Comparison of ENCODE assay signal across 8 mouse cellular contexts in the genomic region with DNA sequence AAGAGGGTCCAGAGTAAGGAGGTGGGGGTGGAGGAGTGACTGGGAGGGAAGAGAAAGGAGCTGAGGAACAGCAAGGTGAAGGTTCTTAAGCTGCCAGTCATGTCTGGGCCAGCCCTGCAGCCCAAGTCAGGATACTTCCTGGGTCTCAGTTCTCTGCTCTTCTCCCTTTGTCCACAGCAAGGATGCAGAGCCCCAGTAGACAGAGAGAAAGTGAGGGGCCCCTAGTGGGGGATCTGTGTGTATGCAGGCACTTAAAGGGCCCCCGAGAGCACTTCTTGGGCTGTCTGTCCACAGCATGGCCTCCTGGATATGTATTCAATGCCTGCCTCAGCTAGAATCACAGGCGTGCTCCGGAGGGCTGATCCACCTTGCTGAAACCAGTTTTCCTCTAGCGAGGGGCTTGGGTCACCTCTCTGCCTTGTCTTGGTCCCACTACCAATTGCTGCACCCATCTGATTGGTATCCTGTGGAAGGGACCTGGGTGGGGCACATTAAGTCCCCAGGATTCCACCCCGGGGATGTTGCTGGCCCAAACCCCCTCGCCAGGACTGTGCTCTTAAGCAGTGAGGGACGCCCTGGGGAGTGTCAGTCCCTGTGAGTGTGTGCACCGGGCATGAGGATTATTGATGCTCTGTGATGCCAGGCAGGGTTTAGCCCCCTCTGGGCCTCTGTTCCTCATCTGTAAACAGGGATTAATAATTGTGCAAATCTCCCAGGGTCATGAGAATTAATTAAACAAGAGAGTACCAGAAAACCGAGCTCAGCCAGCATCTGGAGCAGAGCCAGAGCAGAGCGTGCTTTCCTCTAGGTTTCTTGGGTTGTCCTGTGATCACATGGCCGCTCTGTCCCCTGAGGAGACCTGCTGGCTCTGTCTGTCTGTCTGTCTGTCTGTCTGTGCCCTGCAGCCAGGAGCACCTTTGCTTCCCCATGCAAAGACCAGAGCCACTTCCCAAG. TPM values are rescaled to one million over a fixed set of nuclear protein-coding genes. Genes with fewer than 3 reads are reported as not detected.
A peak's percentile ranks its signal among the peaks of the same experiment; 100 is the strongest.
DNase-seq lines count a peak whose midpoint lies in the region; ATAC-seq and TF ChIP-seq lines count a peak whose summit lies in the region.

No protein-coding gene starts in this region.

- H3K27me3 ChIP-seq in heart, embryonic 16.5 days (ENCODE audit: control insufficient read depth, insufficient read depth, low read length) = no peaks in the 10 kb centered on the region
- H3K27me3 ChIP-seq in intestine, postnatal 0 days (replicated peaks; ENCODE audit: control insufficient read depth, insufficient read depth, low read length) = no peaks in the 10 kb centered on the region

- WGBS in heart, embryonic 16.5 days = 60% methylated on average over 11 of the region's 11 CpGs
- WGBS in intestine, postnatal 0 days = 55% methylated on average over 11 of the region's 11 CpGs

- H3K4me2 ChIP-seq in heart, embryonic 16.5 days (ENCODE audit: low read depth, low read length) = no peak overlapping the region
- H3K4me2 ChIP-seq in intestine, postnatal 0 days (replicated peaks; ENCODE audit: low read depth) = no peak overlapping the region

- DNase-seq in heart, postnatal 36 days = no peak
- peak; percentile 67 for DNase-seq in embryo, embryonic 11 days
- no peak for DNase-seq in urinary bladder, adult 18-20 months (ENCODE audit: low spot score in 2 of 2)
- DNase-seq in adrenal gland, postnatal 36 days = no peak
- DNase-seq in adrenal gland, postnatal 4 days (ENCODE audit: low spot score in 2 of 2) = no peak

- peak; percentile 64 for TF ChIP-seq CTCF in intestine, postnatal 0 days (IDR thresholded peaks at IDR 0.05; ENCODE audit: low read depth)

- H3K9ac ChIP-seq in heart, embryonic 16.5 days (ENCODE audit: low read length) = 0 out of 2 replicates have a peak overlapping the region, but pooled peaks have one; percentile 4
- no peak overlapping the region for H3K9ac ChIP-seq in intestine, postnatal 0 days (ENCODE audit: low read depth, low read length)

- H3K27ac ChIP-seq in heart, embryonic 16.5 days (ENCODE audit: low read length) = no peak overlapping the region
- H3K27ac ChIP-seq in intestine, postnatal 0 days (ENCODE audit: low read depth, low read length) = no peak overlapping the region

- peaks cover 34% of the 10 kb centered on the region for H3K4me1 ChIP-seq in heart, embryonic 16.5 days (ENCODE audit: control insufficient read depth, insufficient read depth, low read length)
- no peaks in the 10 kb centered on the region for H3K4me1 ChIP-seq in intestine, postnatal 0 days (replicated peaks; ENCODE audit: control insufficient read depth, insufficient read depth, low read length)

- no peaks in the 10 kb centered on the region; the same call in 1 of the 2 replicates for H3K9me3 ChIP-seq in heart, embryonic 16.5 days (replicated peaks; ENCODE audit: control insufficient read depth, low read length)
- H3K9me3 ChIP-seq in intestine, postnatal 0 days (ENCODE audit: control insufficient read depth) = no peaks in the 10 kb centered on the region

- no peaks in the 10 kb centered on the region for H3K36me3 ChIP-seq in heart, embryonic 16.5 days (ENCODE audit: control insufficient read depth, insufficient read depth)
- no peaks in the 10 kb centered on the region for H3K36me3 ChIP-seq in intestine, postnatal 0 days (ENCODE audit: control insufficient read depth, insufficient read depth)

- intact Hi-C loops in heart, postnatal 36 days (cut with DNase I) = no loop called here

- no peak overlapping the region for H3K4me3 ChIP-seq in heart, embryonic 16.5 days (ENCODE audit: low read length)
- H3K4me3 ChIP-seq in intestine, postnatal 0 days (ENCODE audit: low read depth, low read length) = no peak overlapping the region

- ATAC-seq in heart, embryonic 16.5 days (replicated peaks; ENCODE audit: extremely low read depth, insufficient read depth, low FRiP score) = no peak
- peak; percentile 26 for ATAC-seq in intestine, postnatal 0 days
- ATAC-seq in megakaryocyte-erythroid progenitor cell, adult 5-6 weeks (replicated peaks; ENCODE audit: low FRiP score, low TSS enrichment, poor library complexity, severe bottlenecking) = peak; percentile 69

RNA-seq across cellular contexts. Expression of gene Dusp7, which starts 26.5 kb away (rescaled TPM):
- polyA plus RNA-seq in heart, embryonic 16.5 days (2015; fragmentation: Nextera tagmentation; extraction: Ambion mirVana) = 7.9 and 10.2 TPM in 2 replicates
- 10 to 100 TPM; 56.6 to 56.8 TPM for total RNA-seq in heart, postnatal 36 days (2021)
- 4.6 TPM in 2 replicates for polyA plus RNA-seq in intestine, postnatal 0 days (2015; fragmentation: Nextera tagmentation; extraction: Ambion mirVana)
- 19.0 and 22.9 TPM in 2 replicates for total RNA-seq in megakaryocyte-erythroid progenitor cell, adult 5-6 weeks (2014; fragmentation: Nextera tagmentation)
- 3.2 and 7.2 TPM in 2 replicates for total RNA-seq in megakaryocyte-erythroid progenitor cell, adult 5-6 weeks (2017)
- 10 to 100 TPM; 16.4 to 24.1 TPM for total RNA-seq in adrenal gland, postnatal 36 days (2021)
- 10 to 100 TPM; 25.0 to 25.8 TPM for total RNA-seq in adrenal gland, postnatal 4 days (2021)

RNA-seq across cellular contexts. Expression of gene Rpl29, which starts 34.3 kb away (rescaled TPM):
- 476 and 565 TPM in 2 replicates for polyA plus RNA-seq in heart, embryonic 16.5 days (2015; fragmentation: Nextera tagmentation; extraction: Ambion mirVana)
- 100 to 1,000 TPM; 281 to 289 TPM for total RNA-seq in heart, postnatal 36 days (2021)
- polyA plus RNA-seq in intestine, postnatal 0 days (2015; fragmentation: Nextera tagmentation; extraction: Ambion mirVana) = 539 and 575 TPM in 2 replicates
- total RNA-seq in megakaryocyte-erythroid progenitor cell, adult 5-6 weeks (2014; fragmentation: Nextera tagmentation) = 3,119 and 3,478 TPM in 2 replicates
- 1,796 and 2,125 TPM in 2 replicates for total RNA-seq in megakaryocyte-erythroid progenitor cell, adult 5-6 weeks (2017)
- total RNA-seq in adrenal gland, postnatal 36 days (2021) = 100 to 1,000 TPM; 403 to 411 TPM
- total RNA-seq in adrenal gland, postnatal 4 days (2021) = 100 to 1,000 TPM; 607 to 624 TPM

RNA-seq across cellular contexts. Expression of gene Acy1, which starts 43.2 kb away (rescaled TPM):
- 27.5 and 27.8 TPM in 2 replicates for polyA plus RNA-seq in heart, embryonic 16.5 days (2015; fragmentation: Nextera tagmentation; extraction: Ambion mirVana)
- 10 to 100 TPM; 24.9 to 27.0 TPM for total RNA-seq in heart, postnatal 36 days (2021)
- polyA plus RNA-seq in intestine, postnatal 0 days (2015; fragmentation: Nextera tagmentation; extraction: Ambion mirVana) = 42.2 and 43.2 TPM in 2 replicates
- 17.3 and 22.0 TPM in 2 replicates for total RNA-seq in megakaryocyte-erythroid progenitor cell, adult 5-6 weeks (2014; fragmentation: Nextera tagmentation)
- total RNA-seq in megakaryocyte-erythroid progenitor cell, adult 5-6 weeks (2017) = 20.9 and 22.4 TPM in 2 replicates
- total RNA-seq in adrenal gland, postnatal 36 days (2021) = 10 to 100 TPM; 11.7 to 14.8 TPM
- total RNA-seq in adrenal gland, postnatal 4 days (2021) = 10 to 100 TPM; 23.1 to 23.4 TPM

RNA-seq across cellular contexts. Expression of gene Abhd14b, which starts 52.3 kb away (rescaled TPM):
- 10.0 and 10.7 TPM in 2 replicates for polyA plus RNA-seq in heart, embryonic 16.5 days (2015; fragmentation: Nextera tagmentation; extraction: Ambion mirVana)
- total RNA-seq in heart, postnatal 36 days (2021) = 1 to 10 TPM; 7.2 to 8.3 TPM
- 35.9 and 38.1 TPM in 2 replicates for polyA plus RNA-seq in intestine, postnatal 0 days (2015; fragmentation: Nextera tagmentation; extraction: Ambion mirVana)
- 11.9 and 14.9 TPM in 2 replicates for total RNA-seq in megakaryocyte-erythroid progenitor cell, adult 5-6 weeks (2014; fragmentation: Nextera tagmentation)
- total RNA-seq in megakaryocyte-erythroid progenitor cell, adult 5-6 weeks (2017) = 3.6 and 4.9 TPM in 2 replicates
- 10 to 100 TPM; 25.2 to 45.0 TPM for total RNA-seq in adrenal gland, postnatal 36 days (2021)
- total RNA-seq in adrenal gland, postnatal 4 days (2021) = 10 to 100 TPM; 43.5 to 44.1 TPM

RNA-seq across cellular contexts. Expression of gene Abhd14a, which starts 52.6 kb away (rescaled TPM):
- polyA plus RNA-seq in heart, embryonic 16.5 days (2015; fragmentation: Nextera tagmentation; extraction: Ambion mirVana) = 60.5 and 61.0 TPM in 2 replicates
- total RNA-seq in heart, postnatal 36 days (2021) = 10 to 100 TPM; 20.9 to 25.1 TPM
- 20.8 and 21.0 TPM in 2 replicates for polyA plus RNA-seq in intestine, postnatal 0 days (2015; fragmentation: Nextera tagmentation; extraction: Ambion mirVana)
- 40.5 and 56.0 TPM in 2 replicates for total RNA-seq in megakaryocyte-erythroid progenitor cell, adult 5-6 weeks (2014; fragmentation: Nextera tagmentation)
- 18.6 and 31.0 TPM in 2 replicates for total RNA-seq in megakaryocyte-erythroid progenitor cell, adult 5-6 weeks (2017)
- 10 to 100 TPM; 18.9 to 20.2 TPM for total RNA-seq in adrenal gland, postnatal 36 days (2021)
- 10 to 100 TPM; 29.8 to 30.2 TPM for total RNA-seq in adrenal gland, postnatal 4 days (2021)
